Mouse (Mus musculus) kidney, postnatal 0 days (tissue): ENCODE results near the gene Pum3. TPM values are rescaled to one million over a fixed set of nuclear protein-coding genes. Genes with fewer than 3 reads are reported as not detected.
A peak's percentile ranks its signal among the peaks of the same experiment; 100 is the strongest.

Experiments
- ATAC-seq: fragments of 200-750 bp; cut with Nextera tagmentation; replicated peaks from 2 replicates; pipeline ENCODE4 v1.8.0; 2017; ENCODE audit warnings: low read depth, moderate number of reproducible peaks, moderate TSS enrichment, moderate library complexity; ENCODE audit not compliant: low FRiP score
- DNase-seq: peaks from one replicate; pipeline ENCODE4 v3.0.0-alpha.2; 2016; ENCODE audit warnings: low spot score
- H3K27ac ChIP-seq: fragments of 300-500 bp; sonication (generic); 2 replicates; pipeline ENCODE4 v1.5.1; 2014; ENCODE audit warnings: mild to moderate bottlenecking
- H3K27me3 ChIP-seq: fragments of 300-500 bp; sonication (generic); 2 replicates; pipeline ENCODE4 v1.6.1; 2014; ENCODE audit warnings: low read length, mixed read lengths; ENCODE audit not compliant: insufficient read depth
- H3K36me3 ChIP-seq: fragments of 300-500 bp; sonication (generic); 2 replicates; pipeline ENCODE4 v1.6.1; 2014; ENCODE audit warnings: low read length, mixed read lengths; ENCODE audit not compliant: insufficient read depth
- H3K4me1 ChIP-seq: fragments of 300-500 bp; sonication (generic); replicated peaks from 2 replicates; pipeline ENCODE4 v1.6.1; 2014; ENCODE audit warnings: antibody characterized with exemption, low read length, mixed read lengths; ENCODE audit not compliant: insufficient read depth
- H3K4me2 ChIP-seq: fragments of 300-500 bp; sonication (generic); 2 replicates; pipeline ENCODE4 v1.6.1; 2014; ENCODE audit warnings: mild to moderate bottlenecking, low read length, moderate library complexity, mixed read lengths
- H3K4me3 ChIP-seq: fragments of 300-500 bp; sonication (generic); replicated peaks from 2 replicates; pipeline ENCODE4 v1.5.1; 2014; ENCODE audit warnings: low read depth, low read length
- H3K9ac ChIP-seq: fragments of 300-500 bp; sonication (generic); 2 replicates; pipeline ENCODE4 v1.6.1; 2014; ENCODE audit warnings: low read depth, low read length
- H3K9me3 ChIP-seq: fragments of 300-500 bp; sonication (generic); replicated peaks from 2 replicates; pipeline ENCODE4 v1.6.1; 2016; ENCODE audit warnings: low read length, inconsistent platforms, mixed read lengths
- CTCF ChIP-seq: IDR thresholded peaks from 2 replicates; pipeline ENCODE4 v1.5.1; 2016; ENCODE audit warnings: antibody characterized with exemption, low read depth, mild to moderate bottlenecking, moderate library complexity
- WGBS: fragments of 180-500 bp; shearing (Covaris S2); extraction: QIAGEN DNeasy Blood & Tissue Kit; methylation state at CpG from one replicate; pipeline ENCODE4 v1.1.7; 2014; 5-methylcytosine and 5-hydroxymethylcytosine counted together
- polyA plus RNA-seq: library from polyadenylated mRNA; unstranded; fragments of >200 nt; fragmentation: Nextera tagmentation; extraction: Ambion mirVana; gene quantifications from 2 replicates; pipeline ENCODE4 v1.2.1, GENCODE M21; 2015

Gene Pum3
- polyA plus RNA-seq, 1 experiment from 2014 or later, result 105 TPM

GRCm38 (mm10) chr19:27417375-27417774 lies 12.2 kb downstream of the Pum3 start:
- ATAC-seq (no peak), DNase-seq (no peak)
- Histone ChIP-seq H3K4me2 (no peak overlapping the region), H3K27me3 (no peaks in the 10 kb centered on the region), H3K27ac (no peak overlapping the region), H3K4me1 (no peaks in the 10 kb centered on the region), H3K36me3 (peaks cover 56% of the 10 kb centered on the region), H3K4me3 (no peak overlapping the region), H3K9ac (no peak overlapping the region), H3K9me3 (no peaks in the 10 kb centered on the region)
- TF ChIP-seq CTCF, result no peak
- 83% methylated on average over 4 of the region's 4 CpGs for WGBS

- no peaks in the 10 kb centered on the region for H3K27me3 ChIP-seq
- no peak overlapping the region for H3K4me3 ChIP-seq
- TF ChIP-seq CTCF, result peak; percentile 75
- ATAC-seq (0 out of 2 replicates have a peak, but pooled peaks have one; percentile 61), DNase-seq (no peak)
- 65% methylated on average over 11 of the region's 11 CpGs for WGBS
- H3K36me3 ChIP-seq, result peaks cover 54% of the 10 kb centered on the region; the same call in 1 of the 2 replicates
- H3K9ac ChIP-seq, result no peak overlapping the region
- H3K27ac ChIP-seq, result no peak overlapping the region
- no peak overlapping the region for H3K4me2 ChIP-seq
- H3K9me3 ChIP-seq, result no peaks in the 10 kb centered on the region
- H3K4me1 ChIP-seq, result no peaks in the 10 kb centered on the region
Measured at GRCm38 (mm10) chr19:27416569-27416968, 13.1 kb downstream of the Pum3 start.

GRCm38 (mm10) chr19:27411340-27411739 lies 18.3 kb downstream of the Pum3 start:
- peaks cover 33% of the 10 kb centered on the region for H3K36me3 ChIP-seq
- H3K9me3 ChIP-seq, result no peaks in the 10 kb centered on the region
- no peak overlapping the region for H3K27ac ChIP-seq
- no peak overlapping the region for H3K9ac ChIP-seq
- no peaks in the 10 kb centered on the region for H3K4me1 ChIP-seq
- DNase-seq, result no peak
- TF ChIP-seq CTCF, result no peak
- H3K4me3 ChIP-seq, result no peak overlapping the region
- H3K27me3 ChIP-seq, result no peaks in the 10 kb centered on the region
- 81% methylated on average over 4 of the region's 4 CpGs for WGBS
- no peak overlapping the region for H3K4me2 ChIP-seq
- ATAC-seq, result peak; percentile 52

- H3K27ac ChIP-seq, result no peak overlapping the region
- peaks cover 30% of the 10 kb centered on the region for H3K36me3 ChIP-seq
- no peak for TF ChIP-seq CTCF
- no peak overlapping the region for H3K9ac ChIP-seq
- DNase-seq (no peak), ATAC-seq (no peak)
- H3K4me2 ChIP-seq, result no peak overlapping the region
- no peaks in the 10 kb centered on the region for H3K4me1 ChIP-seq
- no peaks in the 10 kb centered on the region for H3K27me3 ChIP-seq
- no peak overlapping the region for H3K4me3 ChIP-seq
- WGBS, result 93% methylated on average over 4 of the region's 4 CpGs
- no peaks in the 10 kb centered on the region for H3K9me3 ChIP-seq
Measured at GRCm38 (mm10) chr19:27410751-27411150, 18.9 kb downstream of the Pum3 start.

- TF ChIP-seq CTCF, result no peak
- Histone ChIP-seq H3K9ac (no peak overlapping the region), H3K4me2 (no peak overlapping the region), H3K27me3 (no peaks in the 10 kb centered on the region), H3K9me3 (no peaks in the 10 kb centered on the region), H3K36me3 (peaks cover 26% of the 10 kb centered on the region), H3K4me1 (no peaks in the 10 kb centered on the region), H3K27ac (no peak overlapping the region), H3K4me3 (no peak overlapping the region)
- ATAC-seq, result no peak
- DNase-seq, result no peak
Measured at GRCm38 (mm10) chr19:27409782-27410181, 19.8 kb downstream of the Pum3 start.

- Histone ChIP-seq H3K27me3 (no peaks in the 10 kb centered on the region), H3K36me3 (peaks cover 26% of the 10 kb centered on the region), H3K9me3 (no peaks in the 10 kb centered on the region), H3K9ac (no peak overlapping the region), H3K4me3 (no peak overlapping the region), H3K4me2 (no peak overlapping the region), H3K27ac (no peak overlapping the region), H3K4me1 (no peaks in the 10 kb centered on the region)
- ATAC-seq, result no peak
- WGBS, result 85% methylated on average over 4 of the region's 4 CpGs
- DNase-seq, result no peak
- no peak for TF ChIP-seq CTCF
Measured at GRCm38 (mm10) chr19:27409196-27409595, 20.4 kb downstream of the Pum3 start.

GRCm38 (mm10) chr19:27397797-27398196 lies 31.8 kb downstream of the Pum3 start:
- Histone ChIP-seq H3K4me2 (no peak overlapping the region), H3K9ac (no peak overlapping the region), H3K4me3 (no peak overlapping the region), H3K9me3 (no peaks in the 10 kb centered on the region), H3K36me3 (peaks cover 38% of the 10 kb centered on the region; the same call in 1 of the 2 replicates), H3K27ac (peak overlapping the region; percentile 54; the same call in 1 of the 2 replicates), H3K4me1 (no peaks in the 10 kb centered on the region; the same call in 1 of the 2 replicates), H3K27me3 (no peaks in the 10 kb centered on the region)
- DNase-seq (no peak), ATAC-seq (no peak)
- 78% methylated on average over 9 of the region's 9 CpGs for WGBS
- no peak for TF ChIP-seq CTCF
